Mouse (Mus musculus): Measurements from ENCODE around the gene Mri1.

Gene Mri1

GRCm38 (mm10) chr8:84202938-84203917 lies 53.9 kb downstream of the Mri1 start:
- no peak for DNase-seq (ENCODE audit: low read depth, low spot score)

- no peak for DNase-seq (ENCODE audit: low read depth, low spot score)
These were observed 54.7 kb downstream of the Mri1 start for GRCm38 (mm10) chr8:84202466-84202865.

- DNase-seq (ENCODE audit: low read depth, low spot score), result no peak
These were observed 55.4 kb downstream of the Mri1 start for GRCm38 (mm10) chr8:84201545-84202245.

- DNase-seq (ENCODE audit: low read depth, low spot score), result no peak
These were observed 56.2 kb downstream of the Mri1 start for GRCm38 (mm10) chr8:84200652-84201544.

- no peak for DNase-seq (ENCODE audit: low read depth, low spot score)
These were observed 57.0 kb downstream of the Mri1 start for GRCm38 (mm10) chr8:84200126-84200555.

Data from forelimb bud, embryonic 11.5 days (tissue).